Mouse (Mus musculus) kidney, adult 2 months (tissue): Measurements from ENCODE around the gene Ndufs7.

Experiments
- CTCF ChIP-seq: fragments of 200-500 bp; conservative IDR thresholded peaks from 2 replicates; pipeline ENCODE4 v1.5.1; 2011; ENCODE audit warnings: low read depth, mild to moderate bottlenecking, control low read depth, low read length, moderate library complexity, mixed read lengths; ENCODE audit not compliant: insufficient read depth, insufficient read length
- POLR2A ChIP-seq: fragments of 200-500 bp; IDR thresholded peaks from one replicate; pipeline ENCODE4 v1.6.1; 2011; ENCODE audit warnings: low read depth, low read length, control low read depth

- TF ChIP-seq POLR2A (no peak), CTCF (no peak)
Measured at GRCm38 (mm10) chr10:80264341-80265148, 15.6 kb downstream of the Ndufs7 start.
